Comparison of ENCODE assay signal across 13 mouse cellular contexts in genomic region chr1:190419709-190420108, GRCm38 (mm10).
DNase-seq lines count a peak whose midpoint lies in the region; ATAC-seq and TF ChIP-seq lines count a peak whose summit lies in the region.
"Had no signal": no experiment of that assay in that cellular context is flagged by ENCODE, and none has a peak within 500 bp of the region (broad histone marks: within the 10 kb centered on the region; RNA-seq: fewer than 3 reads in every experiment).

No protein-coding gene starts in this region.

- TF ChIP-seq CTCF in lung, adult 2 months (IDR thresholded peaks at IDR 0.05; ENCODE audit: insufficient read depth, low read length), result no peak
- TF ChIP-seq CTCF in gastrocnemius, adult 2 months (IDR thresholded peaks at IDR 0.05), result no peak

- H3K4me2 ChIP-seq in lung, embryonic 16.5 days (ENCODE audit: low read depth, low read length), result no peak overlapping the region
- H3K4me2 ChIP-seq: forebrain, embryonic 15.5 days; neural tube, embryonic 13.5 days had no signal

- H3K9me3 ChIP-seq in lung, embryonic 16.5 days (ENCODE audit: control insufficient read depth, low read length), result no peaks in the 10 kb centered on the region
- H3K9me3 ChIP-seq: forebrain, embryonic 15.5 days; neural tube, embryonic 13.5 days had no signal

- peaks cover 2% of the 10 kb centered on the region; the same call in 1 of the 2 replicates for H3K27me3 ChIP-seq in lung, embryonic 16.5 days (ENCODE audit: control insufficient read depth, insufficient read depth, low read depth, low read length)
- H3K27me3 ChIP-seq: forebrain, embryonic 15.5 days; neural tube, embryonic 13.5 days had no signal

- H3K4me3 ChIP-seq in lung, embryonic 16.5 days (ENCODE audit: low read length), result no peak overlapping the region
- H3K4me3 ChIP-seq in lung, adult 2 months (replicated peaks; ENCODE audit: extremely low read depth, low read depth, low read length), result no peak overlapping the region
- no peak overlapping the region for H3K4me3 ChIP-seq in gastrocnemius, adult 2 months
- H3K4me3 ChIP-seq: forebrain, embryonic 15.5 days; neural tube, embryonic 13.5 days had no signal

- intact Hi-C loops in gastrocnemius, postnatal 14 days (cut with DNase I; ENCODE audit: low total_unique reads), result no loop called here
- intact Hi-C loops in gastrocnemius, postnatal 36 days (cut with DNase I), result no loop called here
- intact Hi-C loops in gastrocnemius, adult 2 months (cut with DNase I), result no loop called here

- 0 out of 2 replicates have a peak, but pooled peaks have one; percentile 32 for ATAC-seq in lung, embryonic 16.5 days (ENCODE audit: low read depth)
- ATAC-seq: activated CD4-positive, CD25-positive, alpha-beta regulatory T cell, adult 4 months; forebrain, embryonic 15.5 days; intestine, embryonic 16.5 days had no signal

- peaks cover 6% of the 10 kb centered on the region; the same call in 1 of the 2 replicates for H3K4me1 ChIP-seq in lung, embryonic 16.5 days (replicated peaks; ENCODE audit: control insufficient read depth, insufficient read depth, low read length)
- H3K4me1 ChIP-seq in lung, adult 2 months (ENCODE audit: control insufficient read depth, insufficient read depth, low read length), result no peaks in the 10 kb centered on the region

- H3K27ac ChIP-seq in lung, embryonic 16.5 days (ENCODE audit: low read length), result no peak overlapping the region
- no peak overlapping the region for H3K27ac ChIP-seq in gastrocnemius, adult 2 months
- H3K27ac ChIP-seq: forebrain, embryonic 15.5 days; neural tube, embryonic 13.5 days had no signal

- DNase-seq in gastrocnemius, postnatal 14 days, result peak; percentile 11
- no peak for DNase-seq in gastrocnemius, postnatal 36 days
- DNase-seq in lung, adult 2 months, result no peak
- DNase-seq in left cerebral cortex, adult 8-10 months (ENCODE audit: low spot score in 2 of 2), result peak; percentile 2 to 46
- DNase-seq in right cerebral cortex, postnatal 4 days, result peak; percentile 62
- DNase-seq in cerebellum, adult 11 months, result no peak
- DNase-seq in gastrocnemius, adult 2 months, result no peak
- DNase-seq: cerebellum, postnatal 25 days had no signal

- 32% methylated on average over 13 of the region's 13 CpGs for WGBS in lung, embryonic 16.5 days
- WGBS in lung, adult 2 months, result 33% methylated on average over 13 of the region's 13 CpGs

- no peak overlapping the region for H3K9ac ChIP-seq in lung, embryonic 16.5 days (ENCODE audit: low read length)
- H3K9ac ChIP-seq: forebrain, embryonic 15.5 days; neural tube, embryonic 13.5 days had no signal

- no peaks in the 10 kb centered on the region for H3K36me3 ChIP-seq in lung, embryonic 16.5 days (ENCODE audit: control insufficient read depth, insufficient read depth, low read length)
- H3K36me3 ChIP-seq: forebrain, embryonic 15.5 days; neural tube, embryonic 13.5 days had no signal

- TF ChIP-seq POLR2A in lung, adult 2 months (IDR thresholded peaks at IDR 0.05; ENCODE audit: borderline replicate concordance, extremely low read depth, low read depth, low read length), result no peak

Comparison
In these comparisons a context has a peak if more than half of its experiments do, and no peak if none do; other contexts are left out.
1. DNase-seq: peak in gastrocnemius, postnatal 14 days (single experiment), left cerebral cortex, adult 8-10 months (2 of 2) and right cerebral cortex, postnatal 4 days (single experiment); none in gastrocnemius, postnatal 36 days (0 of 2), lung, adult 2 months (single experiment), cerebellum, adult 11 months (single experiment) and gastrocnemius, adult 2 months (single experiment).